Mouse (Mus musculus): Measurements from ENCODE around the gene Omp. TPM values are rescaled to one million over a fixed set of nuclear protein-coding genes. Genes with fewer than 3 reads are reported as not detected.
"Not testable (repeated sequence)": the region's sequence is repeated elsewhere in the genome, so short reads cannot be mapped to it uniquely, and the experiment has no call there.

The Omp gene
- polyA plus RNA-seq (2015; fragmentation: Nextera tagmentation; extraction: Ambion mirVana), result 0.37 TPM in 2 replicates

DNA sequence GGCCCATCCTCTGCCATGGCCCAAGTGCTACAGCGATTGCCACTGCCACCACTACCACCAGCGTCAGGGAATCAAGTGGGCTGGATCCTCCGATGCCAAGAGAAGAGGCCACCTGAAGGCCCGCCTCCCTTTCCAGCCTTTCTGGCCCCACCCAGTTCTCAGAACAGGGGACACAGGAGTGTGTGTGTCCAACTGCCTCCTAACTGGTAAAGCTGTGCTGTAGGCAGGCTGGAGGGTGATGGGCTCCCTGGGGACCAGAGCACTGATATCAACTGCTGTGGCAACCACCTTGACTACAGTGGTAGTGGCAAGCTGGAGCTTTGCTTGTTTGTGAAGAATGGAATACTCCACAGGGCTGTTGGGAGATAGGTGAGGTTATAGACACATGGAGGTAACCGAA, at the start of gene Omp:
Omp (minus strand) TSS at position 101 of the 400 bp plus-strand sequence.
- Histone ChIP-seq H3K27me3 (replicated peaks; ENCODE audit: control insufficient read depth, insufficient read depth, low read length) (no peaks in the 10 kb centered on the region), H3K4me3 (ENCODE audit: low read length) (no peak within 1 kb of the TSS), H3K9ac (ENCODE audit: low read depth, low read length) (no peak within 1 kb of the TSS), H3K4me2 (ENCODE audit: low read depth, low read length) (no peak within 1 kb of the TSS), H3K27ac (ENCODE audit: low read length) (no peak within 1 kb of the TSS), H3K4me1 (ENCODE audit: control insufficient read depth, insufficient read depth, low read length) (no peaks in the 10 kb centered on the region), H3K9me3 (ENCODE audit: control insufficient read depth, low read length) (no peaks in the 10 kb centered on the region), H3K36me3 (ENCODE audit: control insufficient read depth, insufficient read depth, low read length) (no peaks in the 10 kb centered on the region)
- WGBS, result 92% methylated on average over 5 of the region's 5 CpGs
- ATAC-seq, result no peak

DNA sequence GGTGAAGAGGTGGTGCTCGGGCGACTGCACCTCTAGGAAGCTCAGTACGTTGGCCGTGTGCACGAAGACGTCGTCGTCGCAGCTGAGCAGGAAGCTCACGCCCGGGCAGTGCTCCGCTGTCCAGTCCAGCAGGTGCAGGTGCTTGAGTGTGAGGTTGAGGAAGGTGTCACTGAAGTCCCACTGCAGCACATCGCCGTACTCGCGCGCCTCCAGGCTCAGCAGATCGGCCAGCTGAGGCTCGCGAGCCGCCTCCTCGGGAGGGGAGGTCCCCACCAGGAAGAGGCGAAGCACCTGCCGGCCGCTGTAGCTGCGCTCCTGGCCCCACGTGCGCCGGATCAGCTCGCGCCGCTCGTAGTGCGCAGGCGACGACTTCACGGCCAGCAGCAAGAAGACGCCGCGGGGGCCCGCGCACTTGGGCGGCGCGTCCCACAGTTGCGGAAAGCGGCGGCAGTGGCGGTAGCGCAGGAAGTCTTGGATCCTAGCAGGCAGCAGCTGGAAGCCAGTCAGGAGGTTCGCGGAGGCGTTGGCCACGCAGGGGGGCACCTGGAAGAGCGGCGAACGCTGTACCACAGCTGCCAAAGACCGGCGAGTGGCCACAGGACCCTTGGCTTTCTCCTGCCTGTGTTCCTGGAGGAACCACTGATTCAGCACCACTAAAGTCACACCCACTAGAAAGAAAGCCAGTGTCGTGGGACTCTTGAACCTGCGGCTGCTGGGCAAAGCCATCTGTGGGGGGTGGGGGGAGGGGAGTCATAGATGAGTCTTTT, 48.9 kb upstream of the Omp start:
- Histone ChIP-seq H3K4me2 (ENCODE audit: low read depth, low read length) (peak overlapping the region; percentile 71), H3K4me1 (ENCODE audit: control insufficient read depth, insufficient read depth, low read length) (peaks cover 24% of the 10 kb centered on the region), H3K4me3 (ENCODE audit: low read length) (peak overlapping the region; percentile 46), H3K27me3 (replicated peaks; ENCODE audit: control insufficient read depth, insufficient read depth, low read length) (peaks cover 28% of the 10 kb centered on the region), H3K36me3 (ENCODE audit: control insufficient read depth, insufficient read depth, low read length) (no peaks in the 10 kb centered on the region), H3K9ac (ENCODE audit: low read depth, low read length) (peak overlapping the region; percentile 11; the same call in 1 of the 2 replicates), H3K27ac (ENCODE audit: low read length) (no peak overlapping the region), H3K9me3 (ENCODE audit: control insufficient read depth, low read length) (no peaks in the 10 kb centered on the region)
- peak; percentile 51 for ATAC-seq
- WGBS, result 1% methylated on average over 61 of the region's 61 CpGs

DNA sequence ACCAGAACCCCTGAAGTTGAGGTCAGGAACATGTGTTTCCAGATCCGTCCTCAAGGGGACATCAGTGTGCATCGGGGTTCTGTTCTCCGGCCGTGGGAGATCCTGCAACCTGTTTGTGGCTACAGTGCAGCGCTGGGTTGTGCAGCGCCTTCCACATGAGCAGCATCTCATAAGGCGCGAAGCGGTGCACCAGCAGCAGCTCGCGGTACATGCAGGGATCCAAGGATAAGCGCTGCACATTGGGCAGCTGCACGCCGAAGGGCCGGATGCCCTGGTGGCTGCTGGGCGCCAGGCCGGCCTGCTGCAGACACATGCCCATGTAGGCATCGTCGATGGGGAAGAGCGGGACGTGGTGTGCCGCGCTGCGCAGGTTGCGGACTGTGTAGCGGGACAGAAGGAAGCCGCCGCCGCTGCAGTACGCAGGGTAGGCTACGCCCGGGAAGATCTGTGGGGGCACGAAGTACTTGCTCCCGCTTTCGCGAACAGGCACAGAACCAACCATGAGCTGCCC, 48.3 kb upstream of the Omp start:
- H3K27me3 ChIP-seq (replicated peaks; ENCODE audit: control insufficient read depth, insufficient read depth, low read length), result peaks cover 28% of the 10 kb centered on the region
- H3K27ac ChIP-seq (ENCODE audit: low read length), result no peak overlapping the region
- peak overlapping the region; percentile 71 for H3K4me2 ChIP-seq (ENCODE audit: low read depth, low read length)
- no peaks in the 10 kb centered on the region for H3K9me3 ChIP-seq (ENCODE audit: control insufficient read depth, low read length)
- 5% methylated on average over 36 of the region's 36 CpGs for WGBS
- ATAC-seq, result peak; percentile 55
- peaks cover 24% of the 10 kb centered on the region for H3K4me1 ChIP-seq (ENCODE audit: control insufficient read depth, insufficient read depth, low read length)
- H3K36me3 ChIP-seq (ENCODE audit: control insufficient read depth, insufficient read depth, low read length), result no peaks in the 10 kb centered on the region
- peak overlapping the region; percentile 46 for H3K4me3 ChIP-seq (ENCODE audit: low read length)
- peak overlapping the region; percentile 11; the same call in 1 of the 2 replicates for H3K9ac ChIP-seq (ENCODE audit: low read depth, low read length)

DNA sequence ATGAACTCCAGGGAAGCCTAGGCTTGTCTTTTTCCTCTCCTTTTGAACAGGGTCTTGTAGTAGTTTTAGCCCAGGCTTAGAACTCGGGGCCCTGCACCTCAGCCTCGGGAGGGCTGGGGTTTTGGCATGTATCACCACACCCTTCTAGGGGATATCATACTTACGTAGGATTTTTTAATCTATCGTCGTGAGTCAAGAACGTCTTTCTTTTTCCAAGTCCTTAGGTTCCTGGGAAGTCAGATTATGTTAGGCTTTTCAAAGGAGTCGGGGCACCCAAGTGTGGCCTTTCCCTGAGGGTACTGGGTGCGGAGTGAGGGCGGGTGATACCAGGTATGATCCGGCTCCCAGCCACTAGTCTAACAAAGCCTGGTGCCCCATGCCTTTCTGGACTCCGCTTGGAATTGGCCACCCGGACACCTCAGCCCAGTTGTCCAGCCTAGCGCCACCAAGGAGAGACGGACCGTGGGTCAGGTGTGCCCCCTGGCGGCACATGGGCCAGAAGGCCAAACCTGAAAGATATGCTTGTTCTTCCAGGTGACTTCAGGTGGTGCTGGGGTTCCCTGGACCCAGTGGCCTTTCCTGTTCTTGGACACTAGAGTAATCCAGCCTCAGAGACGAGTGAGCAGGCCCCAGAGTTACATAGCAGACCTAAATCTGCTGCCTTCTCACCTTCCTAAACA, 46.4 kb upstream of the Omp start:
- Histone ChIP-seq H3K4me2 (ENCODE audit: low read depth, low read length) (no peak overlapping the region), H3K9me3 (ENCODE audit: control insufficient read depth, low read length) (no peaks in the 10 kb centered on the region), H3K27ac (ENCODE audit: low read length) (no peak overlapping the region), H3K36me3 (ENCODE audit: control insufficient read depth, insufficient read depth, low read length) (no peaks in the 10 kb centered on the region), H3K4me3 (ENCODE audit: low read length) (no peak overlapping the region), H3K9ac (ENCODE audit: low read depth, low read length) (no peak overlapping the region), H3K27me3 (replicated peaks; ENCODE audit: control insufficient read depth, insufficient read depth, low read length) (peaks cover 28% of the 10 kb centered on the region), H3K4me1 (ENCODE audit: control insufficient read depth, insufficient read depth, low read length) (peaks cover 24% of the 10 kb centered on the region)
- no peak for ATAC-seq
- WGBS, result 61% methylated on average over 17 of the region's 17 CpGs

DNA sequence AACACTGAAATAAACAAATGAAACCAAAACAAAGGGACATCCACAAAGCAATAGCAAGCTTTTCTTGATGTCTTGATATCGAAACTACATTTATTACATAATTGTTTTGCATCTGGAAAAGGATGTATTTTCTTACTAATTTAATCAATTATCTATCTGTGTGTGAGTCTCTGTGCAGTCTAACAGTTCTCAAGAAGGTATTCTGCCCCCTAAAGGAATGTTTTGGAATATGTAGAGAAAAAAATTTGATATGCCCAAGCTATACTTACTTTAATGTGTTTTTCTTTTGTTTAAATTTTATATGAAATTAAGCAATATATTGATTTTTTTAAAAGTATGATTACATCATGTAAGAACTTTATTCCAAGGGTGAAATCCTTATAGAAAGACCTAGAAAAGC, 45.3 kb upstream of the Omp start:
- Histone ChIP-seq H3K4me1 (ENCODE audit: control insufficient read depth, insufficient read depth, low read length) (peaks cover 20% of the 10 kb centered on the region), H3K27me3 (replicated peaks; ENCODE audit: control insufficient read depth, insufficient read depth, low read length) (peaks cover 28% of the 10 kb centered on the region), H3K27ac (ENCODE audit: low read length) (no peak overlapping the region), H3K4me2 (ENCODE audit: low read depth, low read length) (no peak overlapping the region), H3K9me3 (ENCODE audit: control insufficient read depth, low read length) (no peaks in the 10 kb centered on the region), H3K4me3 (ENCODE audit: low read length) (no peak overlapping the region), H3K9ac (ENCODE audit: low read depth, low read length) (no peak overlapping the region), H3K36me3 (ENCODE audit: control insufficient read depth, insufficient read depth, low read length) (no peaks in the 10 kb centered on the region)
- WGBS, result 98% methylated on average over 1 of the region's 1 CpGs
- ATAC-seq, result no peak

DNA sequence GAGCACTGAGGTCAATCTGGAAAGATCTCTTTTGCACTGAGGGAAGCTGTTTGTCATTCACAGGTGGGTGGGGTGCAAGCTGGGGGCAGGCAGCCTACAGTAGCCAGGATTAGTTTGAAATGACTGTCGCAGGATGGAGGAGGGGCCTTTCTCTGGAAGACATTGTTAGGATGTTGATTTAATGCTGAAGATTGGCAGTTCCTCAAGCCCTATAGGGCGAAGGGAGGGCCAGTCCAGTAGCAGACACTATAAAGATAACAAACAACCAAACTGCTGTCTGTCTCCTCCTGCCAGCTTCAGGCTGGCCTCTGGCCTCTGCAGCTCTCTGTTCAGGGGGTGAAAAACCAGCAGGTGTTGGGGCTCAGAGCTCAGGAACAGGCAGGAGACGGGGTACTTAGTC, 44.4 kb upstream of the Omp start:
- Histone ChIP-seq H3K27ac (ENCODE audit: low read length) (no peak overlapping the region), H3K27me3 (replicated peaks; ENCODE audit: control insufficient read depth, insufficient read depth, low read length) (peaks cover 28% of the 10 kb centered on the region), H3K4me2 (ENCODE audit: low read depth, low read length) (no peak overlapping the region), H3K9me3 (ENCODE audit: control insufficient read depth, low read length) (no peaks in the 10 kb centered on the region), H3K4me3 (ENCODE audit: low read length) (no peak overlapping the region), H3K4me1 (ENCODE audit: control insufficient read depth, insufficient read depth, low read length) (peaks cover 17% of the 10 kb centered on the region), H3K9ac (ENCODE audit: low read depth, low read length) (no peak overlapping the region), H3K36me3 (ENCODE audit: control insufficient read depth, insufficient read depth, low read length) (no peaks in the 10 kb centered on the region)
- no peak for ATAC-seq
- 34% methylated on average over 3 of the region's 3 CpGs for WGBS

DNA sequence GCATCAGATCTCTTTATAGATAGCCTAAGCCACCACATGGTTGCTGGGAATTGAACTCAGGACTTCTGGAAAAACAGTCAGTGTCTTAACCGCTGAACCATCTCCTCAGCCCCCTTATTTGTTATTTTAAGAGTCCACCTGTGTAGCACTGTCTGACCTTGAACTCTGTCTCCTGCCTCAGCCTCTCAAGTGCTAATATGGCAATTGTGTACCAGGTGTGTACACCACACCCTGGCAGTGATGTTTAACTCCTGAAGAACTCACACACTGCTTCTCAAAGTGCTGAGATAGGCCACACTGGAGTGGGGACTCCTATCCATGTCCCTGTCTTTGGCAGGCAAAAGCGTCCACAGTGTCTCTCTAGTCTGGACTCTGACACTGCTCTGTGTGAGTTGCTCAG, 43.4 kb upstream of the Omp start:
- H3K27me3 ChIP-seq (replicated peaks; ENCODE audit: control insufficient read depth, insufficient read depth, low read length), result peaks cover 19% of the 10 kb centered on the region
- WGBS, result 88% methylated on average over 2 of the region's 2 CpGs
- H3K9me3 ChIP-seq (ENCODE audit: control insufficient read depth, low read length), result no peaks in the 10 kb centered on the region
- no peaks in the 10 kb centered on the region for H3K36me3 ChIP-seq (ENCODE audit: control insufficient read depth, insufficient read depth, low read length)
- no peak for ATAC-seq
- H3K4me1 ChIP-seq (ENCODE audit: control insufficient read depth, insufficient read depth, low read length), result peaks cover 6% of the 10 kb centered on the region
- H3K27ac ChIP-seq (ENCODE audit: low read length), result no peak overlapping the region
- no peak overlapping the region for H3K4me3 ChIP-seq (ENCODE audit: low read length)
- no peak overlapping the region for H3K4me2 ChIP-seq (ENCODE audit: low read depth, low read length)
- no peak overlapping the region for H3K9ac ChIP-seq (ENCODE audit: low read depth, low read length)

DNA sequence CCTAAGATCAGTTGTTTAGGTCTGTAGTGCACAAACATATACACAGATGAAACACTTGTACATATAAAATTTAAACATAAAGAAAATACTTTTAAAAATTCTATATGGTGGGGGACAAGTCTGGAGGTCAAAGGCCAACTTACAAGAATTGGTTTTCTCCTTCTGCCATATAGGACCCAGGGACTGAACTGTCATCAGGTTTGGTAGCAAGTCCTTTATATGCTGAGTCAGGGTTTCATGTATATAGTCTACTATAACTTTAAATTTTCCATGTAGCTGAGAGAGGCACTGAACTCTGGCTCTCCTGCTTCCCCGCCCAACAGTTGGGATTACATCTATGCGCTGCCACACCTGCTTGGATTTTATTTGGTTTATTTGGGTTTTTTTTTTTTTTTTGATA, 42.9 kb upstream of the Omp start:
- Histone ChIP-seq H3K4me2 (ENCODE audit: low read depth, low read length) (no peak overlapping the region), H3K4me1 (ENCODE audit: control insufficient read depth, insufficient read depth, low read length) (peaks cover 2% of the 10 kb centered on the region), H3K36me3 (ENCODE audit: control insufficient read depth, insufficient read depth, low read length) (no peaks in the 10 kb centered on the region), H3K27ac (ENCODE audit: low read length) (no peak overlapping the region), H3K9ac (ENCODE audit: low read depth, low read length) (no peak overlapping the region), H3K27me3 (replicated peaks; ENCODE audit: control insufficient read depth, insufficient read depth, low read length) (peaks cover 15% of the 10 kb centered on the region), H3K4me3 (ENCODE audit: low read length) (no peak overlapping the region), H3K9me3 (ENCODE audit: control insufficient read depth, low read length) (no peaks in the 10 kb centered on the region)
- ATAC-seq, result no peak
- WGBS, result 97% methylated on average over 2 of the region's 2 CpGs

DNA sequence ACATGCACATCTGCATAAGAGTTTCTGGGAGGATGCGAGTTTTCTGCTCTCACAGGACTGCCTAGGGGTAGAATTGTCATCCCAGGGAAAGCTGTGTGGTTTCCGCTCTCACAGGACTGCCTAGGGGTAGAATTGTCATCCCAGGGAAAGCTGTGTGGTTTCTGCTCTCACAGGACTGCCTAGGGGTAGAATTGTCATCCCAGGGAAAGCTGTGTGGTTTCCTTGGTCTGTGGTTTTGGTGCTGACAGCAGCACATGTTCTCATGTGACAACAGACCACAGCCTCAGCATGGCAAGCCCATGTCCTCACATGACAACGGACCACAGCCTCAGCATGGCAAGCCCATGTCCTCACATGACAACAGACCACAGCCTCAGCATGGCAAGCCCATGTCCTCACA, 42.0 kb upstream of the Omp start:
- not testable (repeated sequence) for H3K9me3 ChIP-seq (ENCODE audit: control insufficient read depth, low read length); ATAC-seq; H3K4me1 ChIP-seq (ENCODE audit: control insufficient read depth, insufficient read depth, low read length); H3K27me3 ChIP-seq (replicated peaks; ENCODE audit: control insufficient read depth, insufficient read depth, low read length); H3K9ac ChIP-seq (ENCODE audit: low read depth, low read length); H3K4me2 ChIP-seq (ENCODE audit: low read depth, low read length); H3K27ac ChIP-seq (ENCODE audit: low read length); H3K36me3 ChIP-seq (ENCODE audit: control insufficient read depth, insufficient read depth, low read length); H3K4me3 ChIP-seq (ENCODE audit: low read length)
- 81% methylated on average over 3 of the region's 3 CpGs for WGBS
